Mouse (Mus musculus) spleen, adult 2 months (tissue): ENCODE data around the gene Gm4737. TPM values are rescaled to one million over a fixed set of nuclear protein-coding genes. Genes with fewer than 3 reads are reported as not detected.

Source experiments
- DNase-seq, 2 experiments: peaks; one replicate each; pipeline versions ENCODE4 v3.0.0 to v3.0.0-alpha.2; 2012 to 2021; ENCODE audit warnings: low spot score in 2 of 2, low read depth in 1 of 2
- H3K27ac ChIP-seq: fragments of 200-500 bp; 2 replicates; pipeline ENCODE4 v1.5.1; 2012; ENCODE audit warnings: low read length, inconsistent platforms; ENCODE audit not compliant: insufficient read depth
- H3K27me3 ChIP-seq: fragments of 200-500 bp; 2 replicates; pipeline ENCODE4 v1.6.1; 2012; ENCODE audit warnings: mild to moderate bottlenecking, moderate library complexity, low read length, inconsistent platforms; ENCODE audit not compliant: control insufficient read depth, insufficient read depth
- H3K36me3 ChIP-seq: fragments of 200-500 bp; 2 replicates; pipeline ENCODE4 v1.6.1; 2012; ENCODE audit warnings: mild to moderate bottlenecking, low read length, inconsistent platforms; ENCODE audit not compliant: control insufficient read depth, insufficient read depth
- H3K4me1 ChIP-seq: fragments of 200-500 bp; 2 replicates; pipeline ENCODE4 v1.6.1; 2011; ENCODE audit warnings: inconsistent platforms; ENCODE audit not compliant: control insufficient read depth, insufficient read depth, insufficient read length
- H3K4me3 ChIP-seq: fragments of 200-500 bp; 2 replicates; pipeline ENCODE4 v1.5.1; 2011; ENCODE audit warnings: mild to moderate bottlenecking, inconsistent platforms; ENCODE audit not compliant: insufficient read depth, insufficient read length; ENCODE audit errors: extremely low read depth
- CTCF ChIP-seq: fragments of 200-500 bp; IDR thresholded peaks from 2 replicates; pipeline ENCODE4 v1.5.1; 2011; ENCODE audit warnings: mild to moderate bottlenecking, inconsistent platforms; ENCODE audit not compliant: insufficient read depth, insufficient read length, insufficient replicate concordance; ENCODE audit errors: extremely low read depth
- POLR2A ChIP-seq: fragments of 200-500 bp; IDR thresholded peaks from 2 replicates; pipeline ENCODE4 v1.6.1; 2011; ENCODE audit warnings: low read depth, low read length, inconsistent platforms
- WGBS: fragments of 180-500 bp; shearing (Covaris S2); methylation state at CpG from one replicate; pipeline ENCODE4 v1.1.7; 2018; 5-methylcytosine and 5-hydroxymethylcytosine counted together
- polyA plus RNA-seq: library from polyadenylated mRNA; depleted of rRNA; stranded (reverse); fragments of >200 nt; gene quantifications from 2 replicates; pipeline ENCODE4 v1.2.3, GENCODE M21; 2012; rRNA removed

Gm4737 gene
- polyA plus RNA-seq, 1 experiment, result 8.2 TPM

DNA sequence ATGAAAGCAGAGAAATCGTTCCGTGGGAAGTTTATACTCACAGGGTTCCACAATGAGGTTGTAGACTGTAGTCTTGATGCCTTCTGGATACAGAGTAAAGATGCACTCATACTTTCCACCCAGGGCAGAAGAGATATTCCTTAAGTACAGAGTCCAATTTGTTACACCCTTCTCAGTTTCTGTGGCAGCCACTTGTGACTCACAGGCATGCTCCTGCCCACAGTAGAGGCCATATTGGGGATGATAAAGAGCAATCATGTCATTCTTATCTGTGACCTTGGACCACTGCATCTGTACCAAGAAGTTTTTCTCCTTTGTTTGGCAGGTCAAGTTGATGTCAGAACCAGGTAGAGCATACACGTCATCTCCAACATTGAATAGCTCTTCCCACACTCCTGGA, 37.2 kb downstream of the Gm4737 start:
- TF ChIP-seq POLR2A, result no peak
- no peak for TF ChIP-seq CTCF
- H3K36me3 ChIP-seq, result no peaks in the 10 kb centered on the region

DNA sequence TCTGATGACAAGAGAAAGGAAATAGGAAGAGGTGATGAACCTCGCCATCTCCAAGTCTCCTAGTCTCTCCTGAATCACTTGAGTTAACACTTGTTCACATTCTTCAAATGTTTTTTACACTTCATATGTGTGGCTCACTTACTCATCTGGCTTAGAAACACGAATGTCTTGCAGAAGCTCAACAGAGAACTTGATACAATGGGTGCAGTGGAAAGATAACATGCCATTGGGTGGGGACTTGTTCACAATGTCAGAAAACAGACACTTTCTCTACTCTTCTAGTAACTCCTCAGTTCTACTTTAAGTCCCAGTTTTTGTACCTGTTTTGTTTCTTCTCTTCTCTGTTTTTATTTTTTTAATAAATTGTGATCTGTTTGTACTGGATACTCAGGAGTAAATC, 40.1 kb downstream of the Gm4737 start:
- 81% methylated on average over 2 of the region's 2 CpGs for WGBS
- DNase-seq, result no peak
- Histone ChIP-seq H3K27ac (no peak overlapping the region), H3K4me3 (no peak overlapping the region), H3K27me3 (no peaks in the 10 kb centered on the region), H3K36me3 (no peaks in the 10 kb centered on the region), H3K4me1 (no peaks in the 10 kb centered on the region)
- TF ChIP-seq CTCF, result no peak
- TF ChIP-seq POLR2A, result no peak

More for the DNA sequence above, 37.2 kb downstream of the Gm4737 start:
- DNase-seq, result no peak
- Histone ChIP-seq H3K4me3 (no peak overlapping the region), H3K27ac (no peak overlapping the region), H3K27me3 (no peaks in the 10 kb centered on the region), H3K4me1 (0 out of 2 replicates have a peak, but pooled peaks cover 4% of the 10 kb centered on the region)
- 90% methylated on average over 3 of the region's 3 CpGs for whole genome bisulfite sequencing

DNA sequence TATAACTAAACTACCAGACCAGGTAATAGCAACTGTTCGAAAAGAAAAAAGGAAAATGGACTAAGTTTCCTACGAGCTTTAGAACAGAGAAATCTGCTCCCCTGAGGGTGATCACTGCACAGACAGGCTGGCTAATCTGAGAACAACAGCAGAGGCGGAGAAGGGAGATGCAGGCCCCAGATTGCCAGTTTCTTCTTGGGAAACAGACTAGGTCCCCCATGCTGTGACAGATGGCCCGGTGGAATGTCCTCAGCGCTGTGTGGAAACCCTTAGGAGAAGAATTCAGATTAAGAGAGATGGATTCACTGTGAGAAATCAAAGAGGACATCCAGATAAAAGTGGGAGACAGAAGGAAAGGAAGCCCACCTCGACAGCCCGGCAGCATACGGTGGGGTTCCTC, 45.3 kb downstream of the Gm4737 start:
- Histone ChIP-seq H3K4me1 (no peaks in the 10 kb centered on the region), H3K27me3 (no peaks in the 10 kb centered on the region), H3K36me3 (no peaks in the 10 kb centered on the region), H3K4me3 (no peak overlapping the region), H3K27ac (no peak overlapping the region)
- no peak for DNase-seq
- 83% methylated on average over 8 of the region's 8 CpGs for WGBS
- TF ChIP-seq CTCF (no peak), POLR2A (no peak)

DNA sequence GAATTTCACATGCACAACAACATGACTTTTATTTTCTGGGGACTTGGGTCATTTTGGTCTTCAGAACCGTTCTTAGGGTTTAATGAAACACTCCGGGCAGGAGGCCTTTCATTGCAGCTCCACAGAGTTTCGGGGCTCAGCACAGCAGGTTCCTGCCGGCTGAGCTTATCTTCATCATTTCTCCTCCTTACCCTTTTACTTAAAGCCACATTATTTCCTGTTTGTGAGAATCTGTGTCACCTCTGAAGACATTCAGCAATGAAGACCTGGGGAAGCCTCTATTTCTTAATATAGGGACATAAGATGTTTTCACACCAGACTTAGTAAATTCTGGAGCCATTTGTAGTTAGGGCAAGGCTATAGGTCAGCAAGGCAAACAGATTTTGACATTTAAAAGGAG, 47.4 kb downstream of the Gm4737 start:
- 22% methylated on average over 4 of the region's 4 CpGs for WGBS
- Histone ChIP-seq H3K36me3 (no peaks in the 10 kb centered on the region), H3K27me3 (no peaks in the 10 kb centered on the region), H3K4me1 (no peaks in the 10 kb centered on the region), H3K4me3 (no peak overlapping the region), H3K27ac (no peak overlapping the region)
- DNase-seq, result no peak
- TF ChIP-seq CTCF (no peak), POLR2A (no peak)

DNA sequence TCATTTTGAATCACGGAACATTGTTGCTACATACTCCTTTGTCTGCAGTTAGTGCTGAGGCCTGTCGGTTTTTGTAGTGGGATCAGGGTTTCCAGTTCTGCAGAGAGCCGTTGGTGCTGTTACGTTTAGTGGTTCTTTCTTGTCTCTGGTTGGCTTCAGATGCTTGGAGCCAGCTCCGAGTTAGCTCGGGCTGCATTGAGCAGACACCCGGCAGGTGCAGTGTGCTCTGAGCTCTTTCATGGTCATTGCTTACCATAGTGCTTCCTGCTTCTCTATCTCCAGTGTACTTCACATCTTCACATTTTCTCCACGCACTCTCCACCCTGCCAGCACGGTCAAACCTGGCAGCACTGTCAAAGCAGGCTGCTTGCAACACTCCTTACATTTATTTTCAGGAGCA, 50.4 kb downstream of the Gm4737 start:
- Histone ChIP-seq H3K36me3 (no peaks in the 10 kb centered on the region), H3K27me3 (no peaks in the 10 kb centered on the region), H3K4me1 (no peaks in the 10 kb centered on the region), H3K4me3 (no peak overlapping the region), H3K27ac (peak overlapping the region; percentile 30; the same call in 1 of the 2 replicates)
- DNase-seq, result no peak
- TF ChIP-seq POLR2A (no peak), CTCF (no peak)
- WGBS, result 57% methylated on average over 9 of the region's 9 CpGs

Other genes starting within 250 kb of the Gm4737 start
- 4.7 and 5.0 TPM in 2 replicates for gene Phldb2, start 201.5 kb downstream of the Gm4737 start, polyA plus RNA-seq
- 1.7 and 1.9 TPM in 2 replicates for gene Plcxd2, start 144.9 kb downstream of the Gm4737 start, polyA plus RNA-seq
- 3.6 and 4.7 TPM in 2 replicates for gene Cd96, start 34.8 kb downstream of the Gm4737 start, polyA plus RNA-seq